Mouse (Mus musculus): Measurements from ENCODE around the gene Iqgap1. TPM values are rescaled to one million over a fixed set of nuclear protein-coding genes. Genes with fewer than 3 reads are reported as not detected.

Iqgap1 gene
- total RNA-seq, 2 experiments from 2014 or later, result 40.9 to 43.2 TPM

GRCm38 (mm10) chr7:80721041-80721440 is 104.7 kb downstream of the Iqgap1 start:
- intact Hi-C loops (cut with DNase I), result loop anchor here (5.0 kb wide), 1 partner anchor 334 kb away; the partner anchor contains the start of gene Fes
- no peak for DNase-seq

GRCm38 (mm10) chr7:80719582-80719981 is 106.2 kb downstream of the Iqgap1 start:
- DNase-seq, result no peak
- intact Hi-C loops (cut with DNase I), result no loop called here

- intact Hi-C loops (cut with DNase I), result no loop called here
- DNase-seq, result no peak
Observed at GRCm38 (mm10) chr7:80719038-80719437, 106.7 kb downstream of the Iqgap1 start.

GRCm38 (mm10) chr7:80718471-80718870 is 107.3 kb downstream of the Iqgap1 start:
- intact Hi-C loops (cut with DNase I), result no loop called here

GRCm38 (mm10) chr7:80716758-80717157 is 109.0 kb downstream of the Iqgap1 start:
- intact Hi-C loops (cut with DNase I), result no loop called here

More at GRCm38 (mm10) chr7:80718471-80718870, 107.3 kb downstream of the Iqgap1 start:
- DNase-seq, result no peak

GRCm38 (mm10) chr7:80715306-80715705 is 110.5 kb downstream of the Iqgap1 start:
- DNase-seq, result no peak
- intact Hi-C loops (cut with DNase I), result no loop called here

More at GRCm38 (mm10) chr7:80716758-80717157, 109.0 kb downstream of the Iqgap1 start:
- no peak for DNase-seq

GRCm38 (mm10) chr7:80711496-80711895 is 114.3 kb downstream of the Iqgap1 start:
- intact Hi-C loops (cut with DNase I), result no loop called here

GRCm38 (mm10) chr7:80710333-80710732 is 115.4 kb downstream of the Iqgap1 start:
- no peak for DNase-seq
- intact Hi-C loops (cut with DNase I), result no loop called here

More at GRCm38 (mm10) chr7:80711496-80711895, 114.3 kb downstream of the Iqgap1 start:
- no peak for DNase-seq

GRCm38 (mm10) chr7:80704066-80704465 is 121.7 kb downstream of the Iqgap1 start:
- no peak for DNase-seq
- intact Hi-C loops (cut with DNase I), result no loop called here

GRCm38 (mm10) chr7:80702510-80702909 is 123.3 kb downstream of the Iqgap1 start:
- no peak for DNase-seq
- intact Hi-C loops (cut with DNase I), result no loop called here

GRCm38 (mm10) chr7:80699709-80700108 is 126.1 kb downstream of the Iqgap1 start:
- no peak for DNase-seq
- intact Hi-C loops (cut with DNase I), result no loop called here

- no peak for DNase-seq
- intact Hi-C loops (cut with DNase I), result no loop called here
Observed at GRCm38 (mm10) chr7:80698940-80699339, 126.8 kb downstream of the Iqgap1 start.

- intact Hi-C loops (cut with DNase I), result no loop called here
Observed at GRCm38 (mm10) chr7:80697859-80698258, 127.9 kb downstream of the Iqgap1 start.

GRCm38 (mm10) chr7:80696903-80697302 is 128.9 kb downstream of the Iqgap1 start:
- no peak for DNase-seq
- intact Hi-C loops (cut with DNase I), result no loop called here

More at GRCm38 (mm10) chr7:80697859-80698258, 127.9 kb downstream of the Iqgap1 start:
- no peak for DNase-seq

GRCm38 (mm10) chr7:80696334-80696733 is 129.4 kb downstream of the Iqgap1 start:
- DNase-seq, result no peak
- intact Hi-C loops (cut with DNase I), result no loop called here

GRCm38 (mm10) chr7:80692472-80692871 is 133.3 kb downstream of the Iqgap1 start:
- intact Hi-C loops (cut with DNase I), result no loop called here
- DNase-seq, result no peak

- no peak for DNase-seq
- intact Hi-C loops (cut with DNase I), result no loop called here
Observed at GRCm38 (mm10) chr7:80691131-80691530, 134.6 kb downstream of the Iqgap1 start.

GRCm38 (mm10) chr7:80689221-80689591 is 136.6 kb downstream of the Iqgap1 start:
- DNase-seq, result no peak
- intact Hi-C loops (cut with DNase I), result loop anchor here (10.0 kb wide), 1 partner anchor 64 kb away; no protein-coding TSS in a partner anchor

GRCm38 (mm10) chr7:80688556-80689220 is 137.1 kb downstream of the Iqgap1 start, which contains the start of gene Crtc3:
TSS of gene Crtc3 (minus strand) at chr7:80688877.
- peak; percentile 59 for DNase-seq
- intact Hi-C loops (cut with DNase I), result loop anchor here (10.0 kb wide), 1 partner anchor 64 kb away; no protein-coding TSS in a partner anchor

- intact Hi-C loops (cut with DNase I), result loop anchor here (10.0 kb wide), 1 partner anchor 63 kb away; no protein-coding TSS in a partner anchor
- DNase-seq, result peak; percentile 73
Observed at GRCm38 (mm10) chr7:80687721-80688555, 137.8 kb downstream of the Iqgap1 start.

GRCm38 (mm10) chr7:80685639-80686038 is 140.1 kb downstream of the Iqgap1 start:
- no peak for DNase-seq
- intact Hi-C loops (cut with DNase I), result loop anchor here (10.0 kb wide), 1 partner anchor 61 kb away; no protein-coding TSS in a partner anchor
